ENCODE assay signal across 11 mouse cellular contexts in genomic region chr13:59489143-59489542, GRCm38 (mm10).
DNase-seq lines count a peak whose midpoint lies in the region; ATAC-seq and TF ChIP-seq lines count a peak whose summit lies in the region.
"Had no signal": no experiment of that assay in that cellular context is flagged by ENCODE, and none has a peak within 500 bp of the region (broad histone marks: within the 10 kb centered on the region; RNA-seq: fewer than 3 reads in every experiment).

No protein-coding gene starts in this region.

- no peaks in the 10 kb centered on the region for H3K79me2 ChIP-seq in MEL (ENCODE audit: control insufficient read depth, insufficient read depth, low read length, poor library complexity)

- H3K36me3 ChIP-seq in embryonic facial prominence, embryonic 11.5 days (replicated peaks; ENCODE audit: control insufficient read depth, insufficient read depth, low read depth, low read length): no peaks in the 10 kb centered on the region
- H3K36me3 ChIP-seq in embryonic facial prominence, embryonic 10.5 days (replicated peaks): peaks cover 3% of the 10 kb centered on the region
- H3K36me3 ChIP-seq in MEL (ENCODE audit: control insufficient read depth in 1 of 2, insufficient read depth in 2 of 2, low read length in 2 of 2): peaks cover 0 to 9% of the 10 kb centered on the region in 2 experiments; a peak in 2 of 4 replicates

- H3K9me3 ChIP-seq in embryonic facial prominence, embryonic 11.5 days (replicated peaks; ENCODE audit: control insufficient read depth, low read length): no peaks in the 10 kb centered on the region
- no peaks in the 10 kb centered on the region for H3K9me3 ChIP-seq in embryonic facial prominence, embryonic 10.5 days
- no peaks in the 10 kb centered on the region for H3K9me3 ChIP-seq in MEL (replicated peaks; ENCODE audit: insufficient read depth, low read length)
- H3K9me3 ChIP-seq: limb, embryonic 13.5 days had no signal

- H3K27me3 ChIP-seq in embryonic facial prominence, embryonic 11.5 days (ENCODE audit: control insufficient read depth, insufficient read depth, low read length): no peaks in the 10 kb centered on the region
- H3K27me3 ChIP-seq in embryonic facial prominence, embryonic 10.5 days (replicated peaks; ENCODE audit: low read depth, poor library complexity, severe bottlenecking): no peaks in the 10 kb centered on the region
- H3K27me3 ChIP-seq in MEL (ENCODE audit: control insufficient read depth in 1 of 2, insufficient read depth in 2 of 2, low read length in 2 of 2): no peaks in the 10 kb centered on the region
- H3K27me3 ChIP-seq: limb, embryonic 13.5 days had no signal

- no peak for ATAC-seq in embryonic facial prominence, embryonic 11.5 days (replicated peaks; ENCODE audit: insufficient number of reproducible peaks, low FRiP score, low TSS enrichment, low read depth)
- ATAC-seq in megakaryocyte, adult 5-6 weeks (ENCODE audit: poor library complexity, severe bottlenecking): 0 out of 2 replicates have a peak, but pooled peaks have one; percentile 17

- TF ChIP-seq RAD21 in MEL (IDR thresholded peaks at IDR 0.05; ENCODE audit: low read depth, low read length): peak; percentile 25

- WGBS in embryonic facial prominence, embryonic 11.5 days: 50% methylated on average over 2 of the region's 2 CpGs
- WGBS in embryonic facial prominence, embryonic 10.5 days: 58% methylated on average over 2 of the region's 2 CpGs

- H3K9ac ChIP-seq in embryonic facial prominence, embryonic 11.5 days (replicated peaks; ENCODE audit: low read length): no peak overlapping the region
- no peak overlapping the region for H3K9ac ChIP-seq in MEL (ENCODE audit: control insufficient read depth, low read depth, low read length, poor library complexity, severe bottlenecking)
- H3K9ac ChIP-seq: limb, embryonic 13.5 days had no signal

- no peak for TF ChIP-seq EP300 in MEL (IDR thresholded peaks at IDR 0.05; ENCODE audit: low read depth in 1 of 2, low read length in 2 of 2)

- no peak overlapping the region for H3K4me3 ChIP-seq in embryonic facial prominence, embryonic 11.5 days (ENCODE audit: low read depth, low read length)
- H3K4me3 ChIP-seq in embryonic facial prominence, embryonic 10.5 days: no peak overlapping the region
- H3K4me3 ChIP-seq in MEL (ENCODE audit: control insufficient read depth in 1 of 2, insufficient read depth in 1 of 2, low read depth in 2 of 2, low read length in 2 of 2): no peak overlapping the region
- H3K4me3 ChIP-seq: limb, embryonic 13.5 days had no signal

- intact Hi-C loops in left cerebral cortex, postnatal 14 days (cut with DNase I): loop anchor here (5.0 to 10.0 kb wide), 2 partner anchors 684 to 852 kb away; partner anchors contain the start of gene Ntrk2
- intact Hi-C loops in left cerebral cortex, postnatal 36 days (cut with DNase I): loop anchor here (5.0 kb wide), 1 partner anchor 852 kb away; no protein-coding TSS in a partner anchor

- no peak for TF ChIP-seq POLR2A in MEL (IDR thresholded peaks at IDR 0.05; ENCODE audit: control insufficient read depth in 1 of 2, insufficient read depth in 1 of 2, low read depth in 1 of 2, low read length in 2 of 2, poor library complexity in 1 of 2)

- peak; percentile 61 for DNase-seq in embryonic facial prominence, embryonic 11.5 days (ENCODE audit: low spot score)
- DNase-seq in embryonic facial prominence, embryonic 10.5 days (ENCODE audit: low spot score): no peak
- peak; percentile 35 to 83 for DNase-seq in left cerebral cortex, postnatal 14 days (ENCODE audit: low spot score in 2 of 2)
- no peak for DNase-seq in left cerebral cortex, postnatal 36 days (ENCODE audit: low spot score in 2 of 2)
- peak; percentile 21 for DNase-seq in MEL (ENCODE audit: low read depth, low spot score)
- no peak for DNase-seq in urinary bladder, adult 2 months (ENCODE audit: low spot score)
- DNase-seq in gastrocnemius, postnatal 10 days: no peak
- DNase-seq: adrenal gland, postnatal 25 days; thymus, postnatal 4 days had no signal

- H3K4me2 ChIP-seq in embryonic facial prominence, embryonic 11.5 days (ENCODE audit: low read depth, low read length): no peak overlapping the region
- H3K4me2 ChIP-seq: limb, embryonic 13.5 days had no signal

- no peaks in the 10 kb centered on the region for H3K4me1 ChIP-seq in embryonic facial prominence, embryonic 11.5 days (ENCODE audit: control insufficient read depth, insufficient read depth, low read length)
- H3K4me1 ChIP-seq in embryonic facial prominence, embryonic 10.5 days: no peaks in the 10 kb centered on the region
- H3K4me1 ChIP-seq in MEL (ENCODE audit: control insufficient read depth in 1 of 2, insufficient read depth in 2 of 2, low read length in 2 of 2): no peaks in the 10 kb centered on the region
- H3K4me1 ChIP-seq: limb, embryonic 13.5 days had no signal

- H3K27ac ChIP-seq in embryonic facial prominence, embryonic 11.5 days (replicated peaks; ENCODE audit: low read depth, low read length): no peak overlapping the region
- no peak overlapping the region for H3K27ac ChIP-seq in embryonic facial prominence, embryonic 10.5 days (replicated peaks)
- no peak overlapping the region for H3K27ac ChIP-seq in MEL (ENCODE audit: control insufficient read depth, low read depth, low read length)
- H3K27ac ChIP-seq: limb, embryonic 13.5 days had no signal

- peak in 1 of 3 experiments; percentile 47; a peak in 2 of 6 replicates for TF ChIP-seq CTCF in MEL (IDR thresholded peaks at IDR 0.05 in 2 of 3, conservative IDR thresholded peaks at IDR 0.05 in 1 of 3; ENCODE audit: control insufficient read depth in 1 of 3, insufficient read depth in 1 of 3, low read depth in 2 of 3, low read length in 3 of 3, poor library complexity in 1 of 3, severe bottlenecking in 1 of 3)

TF ChIP-seq in MEL, 35 proteins besides CTCF, POLR2A, EP300 and RAD21:
- no peak for TF ChIP-seq ZNF384 (IDR thresholded peaks at IDR 0.05; ENCODE audit: low read depth, low read length)
- TF ChIP-seq SMC3 (IDR thresholded peaks at IDR 0.05; ENCODE audit: low read depth, low read length): peak; percentile 41

Comparison
In these comparisons a context has a peak if more than half of its experiments do, and no peak if none do; other contexts are left out.
1. DNase-seq: peak in embryonic facial prominence, embryonic 11.5 days (single experiment), left cerebral cortex, postnatal 14 days (2 of 2) and MEL (single experiment); none in embryonic facial prominence, embryonic 10.5 days (single experiment), left cerebral cortex, postnatal 36 days (0 of 2), urinary bladder, adult 2 months (single experiment) and gastrocnemius, postnatal 10 days (single experiment).